Comparison of ENCODE assay signal across 10 mouse cellular contexts in genomic region chr5:103208869-103209268, GRCm38 (mm10). TPM values are rescaled to one million over a fixed set of nuclear protein-coding genes. Genes with fewer than 3 reads are reported as not detected.
DNase-seq lines count a peak whose midpoint lies in the region; ATAC-seq and TF ChIP-seq lines count a peak whose summit lies in the region.
"Had no signal": no experiment of that assay in that cellular context is flagged by ENCODE, and none has a peak within 500 bp of the region (broad histone marks: within the 10 kb centered on the region; RNA-seq: fewer than 3 reads in every experiment).

No protein-coding gene starts in this region.

- H3K36me3 ChIP-seq in hindbrain, embryonic 14.5 days (replicated peaks; ENCODE audit: control insufficient read depth, insufficient read depth) = no peaks in the 10 kb centered on the region; the same call in 1 of the 2 replicates
- H3K36me3 ChIP-seq in intestine, embryonic 16.5 days (ENCODE audit: control insufficient read depth, insufficient read depth, low read length) = no peaks in the 10 kb centered on the region
- H3K36me3 ChIP-seq: heart, embryonic 13.5 days had no signal

- peak overlapping the region; percentile 67 for H3K4me3 ChIP-seq in hindbrain, embryonic 14.5 days (replicated peaks; ENCODE audit: low read length)
- peak overlapping the region; percentile 52 for H3K4me3 ChIP-seq in olfactory bulb, adult 2 months (ENCODE audit: insufficient read depth, low read depth, low read length)
- no peak overlapping the region for H3K4me3 ChIP-seq in intestine, embryonic 16.5 days (ENCODE audit: low read length)
- H3K4me3 ChIP-seq: heart, embryonic 13.5 days had no signal

- H3K9ac ChIP-seq in hindbrain, embryonic 14.5 days = peak overlapping the region; percentile 93
- no peak overlapping the region for H3K9ac ChIP-seq in intestine, embryonic 16.5 days (ENCODE audit: low read depth, low read length)
- H3K9ac ChIP-seq: heart, embryonic 13.5 days had no signal

- peak; percentile 34 to 56 for DNase-seq in layer of hippocampus, postnatal 10 days (ENCODE audit: low spot score in 2 of 2)
- no peak for DNase-seq in layer of hippocampus, adult 9-10 months (ENCODE audit: low spot score)
- peak; percentile 75 for DNase-seq in cerebellum, adult 9-11 months
- DNase-seq in hindbrain, embryonic 14.5 days (ENCODE audit: low spot score) = peak; percentile 58
- no peak for DNase-seq in adrenal gland, postnatal 10 days
- DNase-seq in testis, postnatal 10 days (ENCODE audit: low spot score) = no peak
- DNase-seq: lung, postnatal 10 days had no signal

- ATAC-seq in hindbrain, embryonic 14.5 days (ENCODE audit: low FRiP score) = no peak
- no peak for ATAC-seq in intestine, embryonic 16.5 days

- TF ChIP-seq POLR2A in olfactory bulb, adult 2 months (IDR thresholded peaks at IDR 0.05; ENCODE audit: insufficient read depth, low read depth, low read length) = no peak

- H3K4me2 ChIP-seq in hindbrain, embryonic 14.5 days (replicated peaks) = peak overlapping the region; percentile 74
- H3K4me2 ChIP-seq in intestine, embryonic 16.5 days (ENCODE audit: low read depth, low read length) = no peak overlapping the region
- H3K4me2 ChIP-seq: heart, embryonic 13.5 days had no signal

- no peaks in the 10 kb centered on the region for H3K27me3 ChIP-seq in hindbrain, embryonic 14.5 days (ENCODE audit: control insufficient read depth, insufficient read depth, low read length)
- no peaks in the 10 kb centered on the region for H3K27me3 ChIP-seq in intestine, embryonic 16.5 days (replicated peaks; ENCODE audit: control insufficient read depth, insufficient read depth, low read length)
- H3K27me3 ChIP-seq: heart, embryonic 13.5 days had no signal

- H3K4me1 ChIP-seq in hindbrain, embryonic 14.5 days (replicated peaks; ENCODE audit: control insufficient read depth, insufficient read depth, low read length) = peaks cover 22% of the 10 kb centered on the region
- peaks cover 17% of the 10 kb centered on the region for H3K4me1 ChIP-seq in olfactory bulb, adult 2 months (ENCODE audit: control insufficient read depth, insufficient read depth, low read length)
- H3K4me1 ChIP-seq in intestine, embryonic 16.5 days (ENCODE audit: control insufficient read depth, insufficient read depth, low read length) = no peaks in the 10 kb centered on the region

- WGBS in hindbrain, embryonic 14.5 days = 19% methylated on average over 8 of the region's 8 CpGs
- WGBS in olfactory bulb, adult 2 months = 59% methylated on average over 8 of the region's 8 CpGs
- 58% methylated on average over 8 of the region's 8 CpGs for WGBS in intestine, embryonic 16.5 days

- H3K9me3 ChIP-seq in hindbrain, embryonic 14.5 days (ENCODE audit: control insufficient read depth, low read length) = no peaks in the 10 kb centered on the region
- H3K9me3 ChIP-seq in intestine, embryonic 16.5 days (ENCODE audit: control insufficient read depth, low read length) = no peaks in the 10 kb centered on the region
- H3K9me3 ChIP-seq: heart, embryonic 13.5 days had no signal

- TF ChIP-seq CTCF in olfactory bulb, adult 2 months (IDR thresholded peaks at IDR 0.05; ENCODE audit: insufficient read depth, low read depth, low read length) = no peak

- peak overlapping the region; percentile 95 for H3K27ac ChIP-seq in hindbrain, embryonic 14.5 days
- no peak overlapping the region for H3K27ac ChIP-seq in olfactory bulb, adult 2 months (ENCODE audit: insufficient read depth, low read depth, low read length)
- H3K27ac ChIP-seq in intestine, embryonic 16.5 days (ENCODE audit: low read length) = no peak overlapping the region
- H3K27ac ChIP-seq: heart, embryonic 13.5 days had no signal

RNA-seq across cellular contexts. Expression of gene Mapk10, which starts 2.3 kb away (rescaled TPM):
- total RNA-seq in layer of hippocampus, postnatal 10 days (2021) = 100 to 1,000 TPM; 298 to 310 TPM
- 86.6 and 107 TPM in 2 replicates for polyA plus RNA-seq in hindbrain, embryonic 14.5 days (2014; fragmentation: Nextera tagmentation; extraction: Ambion mirVana)
- not detected in 2 replicates for polyA plus RNA-seq in olfactory bulb, adult 2 months (2012; ENCODE audit: insufficient read depth, insufficient read length, low replicate concordance, missing spikeins)
- total RNA-seq in adrenal gland, postnatal 10 days (2021) = 10 to 100 TPM; 11.9 to 14.9 TPM
- polyA plus RNA-seq in intestine, embryonic 16.5 days (2015; fragmentation: Nextera tagmentation; extraction: Ambion mirVana) = 5.3 and 5.4 TPM in 2 replicates

Comparison
In these comparisons a context has a peak if more than half of its experiments do, and no peak if none do; other contexts are left out.
1. DNase-seq: peak in layer of hippocampus, postnatal 10 days (2 of 2), cerebellum, adult 9-11 months (single experiment) and hindbrain, embryonic 14.5 days (single experiment); none in layer of hippocampus, adult 9-10 months (single experiment), adrenal gland, postnatal 10 days (single experiment) and testis, postnatal 10 days (single experiment).